Mouse (Mus musculus): ENCODE measurements around the gene Nfkbil1. TPM values are rescaled to one million over a fixed set of nuclear protein-coding genes. Genes with fewer than 3 reads are reported as not detected.

Gene Nfkbil1
- polyA plus RNA-seq, 2 experiments, result 1.3 to 4.2 TPM

DNA sequence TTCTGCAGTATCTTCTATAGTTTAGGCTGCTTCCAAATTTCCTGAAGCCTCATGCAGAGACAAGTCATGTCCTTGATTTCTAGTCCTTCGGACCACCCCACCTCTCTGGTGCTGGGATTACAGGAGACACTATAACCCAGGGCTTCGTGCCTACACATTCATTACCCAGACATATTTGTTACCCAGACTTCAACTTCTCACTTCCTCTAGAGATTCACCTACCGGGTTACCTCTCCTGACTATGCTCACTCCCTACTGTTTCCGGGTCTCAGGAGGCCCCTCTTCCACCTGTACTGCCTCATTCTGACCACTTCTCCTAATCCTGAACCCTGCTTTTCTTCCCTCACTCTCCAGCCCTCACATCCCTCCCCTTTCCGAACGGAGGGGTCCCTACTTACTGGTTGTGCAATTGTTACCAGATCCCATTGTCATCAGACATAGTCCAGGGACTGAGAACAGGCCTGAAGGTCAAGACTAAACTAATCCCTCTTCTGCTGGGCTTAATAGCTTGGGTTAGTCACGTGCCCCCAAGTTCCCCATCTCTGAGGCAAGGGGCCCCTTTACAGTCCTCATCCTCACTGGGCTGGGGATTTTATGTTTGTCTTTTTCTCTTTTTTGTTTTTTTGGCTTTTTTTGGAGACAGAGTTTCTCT is 47.5 kb downstream of the Nfkbil1 start, which contains the start of gene Lst1:
Gene Lst1 (minus strand): TSS at position 481 of the 652 bp plus-strand sequence.
- H3K4me3 ChIP-seq (ENCODE audit: insufficient read depth in 1 of 2, low read depth in 2 of 2, low read length in 2 of 2), result 0 out of 4 replicates have a peak within 1 kb of the TSS, but pooled peaks have one; percentile 2 to 41
- TF ChIP-seq CTCF (IDR thresholded peaks at IDR 0.05; ENCODE audit: low read depth) (no peak), EP300 (IDR thresholded peaks at IDR 0.05; ENCODE audit: low read depth) (no peak)
- DNase-seq (ENCODE audit: low read depth in 3 of 3, low spot score in 3 of 3) (no peak), ATAC-seq (ENCODE audit: insufficient read depth) (no peak)
- 34% methylated on average over 7 of the region's 7 CpGs for WGBS (ENCODE audit: insufficient replicate concordance)
- H3K9me3 ChIP-seq (ENCODE audit: control insufficient read depth, low read length), result no peaks in the 10 kb centered on the region
- H3K36me3 ChIP-seq (replicated peaks; ENCODE audit: control insufficient read depth, insufficient read depth, low read depth), result no peaks in the 10 kb centered on the region
- H3K27ac ChIP-seq, result no peak within 1 kb of the TSS
- H3K9ac ChIP-seq (replicated peaks), result no peak within 1 kb of the TSS
- H3K4me2 ChIP-seq (ENCODE audit: low read depth), result peak within 1 kb of the TSS; percentile 15; the same call in 1 of the 2 replicates
- no peaks in the 10 kb centered on the region for H3K27me3 ChIP-seq (ENCODE audit: control insufficient read depth, insufficient read depth, low read length)
- H3K4me1 ChIP-seq (replicated peaks; ENCODE audit: control insufficient read depth in 2 of 2, insufficient read depth in 2 of 2, low read length in 1 of 2), result peaks cover 3 to 11% of the 10 kb centered on the region in 2 experiments; a peak in 3 of 4 replicates

DNA sequence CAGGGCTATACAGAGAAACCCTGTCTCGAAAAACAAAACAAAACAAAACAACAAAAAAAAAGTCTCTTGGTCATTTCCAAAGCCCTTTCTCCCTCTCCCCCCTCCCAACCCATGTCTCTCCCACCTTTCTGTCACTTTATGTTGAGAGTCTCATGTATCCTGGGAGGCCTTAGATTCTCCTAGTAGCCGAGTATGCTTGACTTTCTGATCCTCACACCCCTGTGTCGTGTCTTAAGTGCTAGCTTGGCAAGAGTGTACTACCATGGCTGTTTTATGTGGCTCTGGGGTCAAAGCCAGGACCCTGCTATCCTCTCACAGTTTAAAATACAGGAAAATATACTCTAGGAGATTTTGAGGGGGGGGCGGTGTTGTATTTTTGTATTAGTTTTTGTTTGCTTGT is 48.2 kb downstream of the Nfkbil1 start:
- no peak for TF ChIP-seq CTCF (IDR thresholded peaks at IDR 0.05; ENCODE audit: low read depth)
- Histone ChIP-seq H3K36me3 (replicated peaks; ENCODE audit: control insufficient read depth, insufficient read depth, low read depth) (no peaks in the 10 kb centered on the region), H3K4me1 (replicated peaks; ENCODE audit: control insufficient read depth in 2 of 2, insufficient read depth in 2 of 2, low read length in 1 of 2) (peaks cover 3 to 11% of the 10 kb centered on the region in 2 experiments; a peak in 3 of 4 replicates), H3K4me2 (ENCODE audit: low read depth) (peak overlapping the region; percentile 15; the same call in 1 of the 2 replicates), H3K27ac (no peak overlapping the region), H3K9me3 (ENCODE audit: control insufficient read depth, low read length) (no peaks in the 10 kb centered on the region), H3K4me3 (ENCODE audit: insufficient read depth in 1 of 2, low read depth in 2 of 2, low read length in 2 of 2) (no peak overlapping the region), H3K27me3 (ENCODE audit: control insufficient read depth, insufficient read depth, low read length) (no peaks in the 10 kb centered on the region), H3K9ac (replicated peaks) (no peak overlapping the region)
- DNase-seq (ENCODE audit: low read depth in 3 of 3, low spot score in 3 of 3) (no peak), ATAC-seq (ENCODE audit: insufficient read depth) (no peak)
- 59% methylated on average over 4 of the region's 4 CpGs for WGBS (ENCODE audit: insufficient replicate concordance)

DNA sequence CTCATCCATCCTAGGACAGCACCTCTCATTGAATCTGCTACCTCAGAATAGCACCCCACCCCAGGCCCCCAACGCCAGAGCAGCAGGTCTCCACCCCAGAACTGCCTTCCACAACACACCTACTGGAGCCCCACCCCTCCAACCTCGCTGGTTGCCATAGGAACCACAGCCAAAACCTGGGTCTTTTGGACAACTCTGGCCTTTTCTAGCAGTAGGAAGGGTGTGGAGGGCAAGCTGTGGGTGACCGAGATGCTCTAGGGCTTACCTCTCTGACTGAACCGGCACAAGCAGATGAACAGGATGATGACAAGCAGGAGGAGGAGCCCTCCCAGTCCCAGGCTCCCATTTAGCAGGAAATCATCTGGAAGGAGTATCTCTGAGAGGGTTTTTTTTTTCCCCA is 48.9 kb downstream of the Nfkbil1 start:
- no peak for TF ChIP-seq CTCF (IDR thresholded peaks at IDR 0.05; ENCODE audit: low read depth)
- no peak for TF ChIP-seq EP300 (IDR thresholded peaks at IDR 0.05; ENCODE audit: low read depth)
- no peaks in the 10 kb centered on the region for H3K9me3 ChIP-seq (ENCODE audit: control insufficient read depth, low read length)
- DNase-seq (ENCODE audit: low read depth in 3 of 3, low spot score in 3 of 3) (no peak), ATAC-seq (ENCODE audit: insufficient read depth) (0 out of 2 replicates have a peak, but pooled peaks have one; percentile 12)
- 2% methylated on average over 4 of the region's 4 CpGs for WGBS (ENCODE audit: insufficient replicate concordance)
- no peaks in the 10 kb centered on the region for H3K27me3 ChIP-seq (ENCODE audit: control insufficient read depth, insufficient read depth, low read length)
- H3K4me3 ChIP-seq (ENCODE audit: insufficient read depth in 1 of 2, low read depth in 2 of 2, low read length in 2 of 2), result peak overlapping the region; percentile 5 to 53; a peak in 3 of 4 replicates
- H3K4me2 ChIP-seq (ENCODE audit: low read depth), result peak overlapping the region; percentile 64
- H3K36me3 ChIP-seq (replicated peaks; ENCODE audit: control insufficient read depth, insufficient read depth, low read depth), result no peaks in the 10 kb centered on the region
- no peak overlapping the region for H3K27ac ChIP-seq
- H3K9ac ChIP-seq (replicated peaks), result no peak overlapping the region
- peaks cover 3 to 10% of the 10 kb centered on the region in 2 experiments; a peak in 3 of 4 replicates for H3K4me1 ChIP-seq (replicated peaks; ENCODE audit: control insufficient read depth in 2 of 2, insufficient read depth in 2 of 2, low read length in 1 of 2)

DNA sequence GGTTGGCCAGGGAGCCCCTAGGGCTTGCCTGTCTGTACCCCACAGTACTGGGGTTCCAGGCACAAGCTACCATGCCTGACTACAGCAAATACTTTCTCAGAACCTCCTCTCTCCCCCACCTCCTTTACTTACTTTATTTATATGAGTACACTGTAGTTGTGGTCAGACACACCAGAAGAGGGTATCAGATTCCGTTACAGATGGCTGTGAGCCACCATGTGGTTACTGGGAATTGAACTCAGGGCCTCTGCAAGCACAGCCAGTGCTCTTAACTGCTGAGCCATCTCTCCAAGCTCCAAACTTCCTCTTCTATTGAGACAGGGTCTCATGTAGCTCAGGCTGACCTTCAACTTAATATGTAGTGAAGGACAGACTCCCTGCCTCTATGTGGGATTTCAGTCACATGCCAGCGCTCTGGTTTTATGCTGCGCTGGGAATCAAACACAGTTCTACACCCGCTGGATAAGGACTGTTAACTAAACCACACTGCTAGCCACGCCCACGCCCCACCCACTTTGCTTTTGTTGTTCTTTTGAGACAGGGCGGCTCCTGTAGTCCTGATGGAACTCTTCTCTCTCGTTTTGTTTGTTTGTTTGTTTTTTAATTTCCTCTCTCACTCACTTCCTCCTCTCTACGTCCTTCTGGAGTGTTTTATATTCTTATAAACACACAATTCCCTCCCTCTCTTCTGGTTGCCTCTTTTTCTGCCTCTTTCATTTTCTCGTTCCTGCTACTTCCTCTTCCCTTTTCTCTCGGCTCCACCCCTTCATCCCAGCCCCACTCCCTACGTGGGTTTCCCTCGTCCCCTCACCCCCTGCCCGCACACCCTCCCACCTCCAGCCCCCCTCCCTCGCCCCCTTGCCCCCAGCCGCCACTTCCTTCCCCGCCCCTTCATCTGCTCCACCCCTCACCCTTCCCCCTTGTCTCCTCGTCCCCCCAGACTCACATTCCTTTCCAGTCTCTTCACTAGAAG is 49.7 kb downstream of the Nfkbil1 start:
- no peaks in the 10 kb centered on the region for H3K27me3 ChIP-seq (ENCODE audit: control insufficient read depth, insufficient read depth, low read length)
- peak; percentile 54; the same call in 1 of the 2 replicates for ATAC-seq (ENCODE audit: insufficient read depth)
- peaks cover 3 to 9% of the 10 kb centered on the region in 2 experiments; a peak in 3 of 4 replicates for H3K4me1 ChIP-seq (replicated peaks; ENCODE audit: control insufficient read depth in 2 of 2, insufficient read depth in 2 of 2, low read length in 1 of 2)
- WGBS (ENCODE audit: insufficient replicate concordance), result under 1% methylated on average over 18 of the region's 18 CpGs
- peak overlapping the region; percentile 64 for H3K4me2 ChIP-seq (ENCODE audit: low read depth)
- H3K36me3 ChIP-seq (replicated peaks; ENCODE audit: control insufficient read depth, insufficient read depth, low read depth), result no peaks in the 10 kb centered on the region
- H3K9ac ChIP-seq (replicated peaks), result peak overlapping the region; percentile 38
- DNase-seq (ENCODE audit: low read depth in 3 of 3, low spot score in 3 of 3), result peak in 2 of 3 experiments; percentile 45 to 68
- no peak overlapping the region for H3K27ac ChIP-seq
- no peaks in the 10 kb centered on the region for H3K9me3 ChIP-seq (ENCODE audit: control insufficient read depth, low read length)
- H3K4me3 ChIP-seq (ENCODE audit: insufficient read depth in 1 of 2, low read depth in 2 of 2, low read length in 2 of 2), result peak overlapping the region; percentile 50 to 53
- TF ChIP-seq CTCF (IDR thresholded peaks at IDR 0.05; ENCODE audit: low read depth) (no peak), EP300 (IDR thresholded peaks at IDR 0.05; ENCODE audit: low read depth) (no peak)
